Mouse (Mus musculus): Measurements from ENCODE around the gene Rapgef1.

- TF ChIP-seq GATA1 (IDR thresholded peaks at IDR 0.05; ENCODE audit: low read length) (no peak), TAL1 (IDR thresholded peaks at IDR 0.05; ENCODE audit: low read length) (no peak)
Measured at GRCm38 (mm10) chr2:29572811-29573427, 46.6 kb upstream of the Rapgef1 start.
